Mouse (Mus musculus) layer of hippocampus, adult 2 months (tissue): Measurements from ENCODE around the gene Pacs2. TPM values are rescaled to one million over a fixed set of nuclear protein-coding genes. Genes with fewer than 3 reads are reported as not detected.
A peak's percentile ranks its signal among the peaks of the same experiment; 100 is the strongest.

Experiments used
- DNase-seq, 2 experiments: peaks; one replicate each; pipeline ENCODE4 v3.0.0; 2022; ENCODE audit warnings: low spot score in 2 of 2
- H3K27ac ChIP-seq: fragments of 200-600 bp; 2 replicates; pipeline ENCODE4 v1.8.1; 2022
- H3K4me3 ChIP-seq: fragments of 200-600 bp; 2 replicates; pipeline ENCODE4 v1.8.1; 2022; ENCODE audit warnings: mild to moderate bottlenecking
- CTCF ChIP-seq: fragments of 200-600 bp; conservative IDR thresholded peaks from 2 replicates; pipeline ENCODE4 v1.8.1; 2022; ENCODE audit warnings: antibody characterized with exemption, mild to moderate bottlenecking, moderate library complexity
- total RNA-seq, 2 experiments: library from RNA; stranded (reverse); gene quantifications; 2 replicates each; pipeline ENCODE4 v1.2.3; 2021

Pacs2 gene
- total RNA-seq, 2 experiments from 2014 or later, result 79.6 to 81.8 TPM

DNA sequence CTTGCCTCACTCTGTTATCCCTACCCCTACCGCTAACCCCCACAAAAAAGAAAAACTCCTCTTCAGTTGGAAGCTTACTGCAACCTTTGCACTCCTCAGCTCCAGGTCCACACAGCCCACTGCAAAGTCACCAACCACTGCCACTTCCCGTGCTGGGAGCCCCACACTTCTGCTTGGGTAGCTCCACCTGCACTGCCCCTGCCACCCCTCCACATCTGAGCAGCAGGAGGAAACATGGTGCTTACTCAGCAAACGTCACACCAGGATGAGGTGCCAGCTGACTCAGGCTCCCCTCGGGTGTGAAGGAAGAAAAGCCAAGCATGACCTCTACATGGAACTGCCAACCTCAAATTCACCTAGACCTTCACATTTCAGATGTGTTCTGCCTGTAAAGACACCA, 20.2 kb upstream of the Pacs2 start:
- no peak for DNase-seq
- Histone ChIP-seq H3K27ac (no peak overlapping the region), H3K4me3 (no peak overlapping the region)
- TF ChIP-seq CTCF, result no peak

DNA sequence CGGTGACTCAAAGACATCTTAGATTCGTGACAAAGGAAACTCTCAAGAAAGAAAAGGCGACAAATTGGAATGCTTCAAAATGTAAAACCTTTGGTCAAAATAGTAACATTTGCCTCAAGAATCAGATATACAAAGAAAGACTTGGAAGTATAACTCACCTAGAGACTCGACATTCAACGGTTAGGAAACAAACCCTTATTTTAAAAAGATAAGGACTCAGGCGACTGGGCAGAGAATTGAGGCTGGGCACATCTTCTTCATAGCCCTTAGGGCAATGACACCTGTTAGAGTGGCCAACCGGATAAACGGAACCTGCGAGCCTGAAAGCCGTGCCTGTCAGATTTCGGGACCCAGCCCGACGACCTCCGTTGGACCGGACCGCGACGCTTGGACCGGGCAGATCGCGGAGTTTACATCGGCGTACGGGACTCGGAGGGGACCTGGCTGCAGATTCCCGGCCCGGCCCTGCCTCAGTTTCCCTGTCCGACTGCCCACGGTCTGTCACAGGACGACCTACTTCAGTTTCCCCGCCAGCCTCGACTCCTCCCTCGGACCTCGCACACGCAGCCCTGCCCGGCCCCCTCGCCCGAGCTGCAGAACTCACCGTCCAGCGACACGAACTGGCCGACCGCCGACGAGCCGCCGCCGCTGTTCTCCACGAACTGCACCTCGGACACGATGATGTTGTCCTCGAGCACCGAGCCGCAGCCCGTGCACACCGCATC, 14.6 kb upstream of the Pacs2 start:
- no peak for TF ChIP-seq CTCF
- peak in 1 of 2 experiments; percentile 22 for DNase-seq
- peak overlapping the region; percentile 97 for H3K27ac ChIP-seq
- peak overlapping the region; percentile 96 for H3K4me3 ChIP-seq

DNA sequence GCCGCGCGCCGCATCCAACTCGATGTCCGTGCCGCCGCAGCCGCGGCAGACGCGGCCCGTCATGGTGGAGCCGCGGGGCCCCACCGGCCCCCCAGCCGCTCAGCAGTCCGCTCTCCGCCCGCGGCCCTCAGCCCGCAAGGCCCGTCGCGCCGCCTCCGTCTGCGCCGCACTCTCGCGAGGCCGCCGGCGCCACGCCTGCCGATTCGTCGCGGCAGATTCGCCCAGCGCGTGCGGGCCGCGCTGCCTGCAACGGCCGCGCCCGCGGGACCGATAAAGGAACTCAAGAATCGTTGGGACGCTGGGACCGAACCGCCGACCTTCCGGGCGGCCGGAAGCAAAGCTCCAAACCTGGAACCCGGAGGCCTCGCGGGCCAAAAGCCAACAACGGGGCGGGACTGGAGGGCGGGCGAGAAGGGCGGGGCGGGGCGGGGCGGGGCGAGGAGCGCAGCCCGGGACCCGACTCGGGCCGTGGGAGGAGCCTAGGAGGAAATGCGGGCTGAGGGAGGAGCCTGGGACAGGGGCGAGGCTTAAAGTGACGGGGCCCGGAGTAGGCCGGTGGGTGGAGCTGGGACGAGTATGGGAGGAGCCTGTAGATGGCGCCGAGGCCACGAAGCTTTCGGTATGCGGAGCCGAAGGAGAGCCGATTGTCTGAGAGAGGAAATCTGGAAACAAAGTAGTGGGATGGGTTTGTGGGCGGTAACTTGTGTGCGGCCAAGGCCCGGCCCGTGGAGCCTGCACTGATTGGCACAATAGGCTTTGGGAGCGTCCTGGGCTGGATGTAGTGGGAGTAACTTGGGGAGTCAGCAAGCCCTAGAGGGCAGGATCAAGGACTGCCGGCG, 13.8 kb upstream of the Pacs2 start, which contains the start of gene Brf1:
Gene Brf1, minus strand, starts transcription at position 411 of the 839 bp plus-strand sequence.
- TF ChIP-seq CTCF, result peak; percentile 63
- peak; percentile 93 to 97 for DNase-seq
- Histone ChIP-seq H3K27ac (peak within 1 kb of the TSS; percentile 97), H3K4me3 (peak within 1 kb of the TSS; percentile 96)

DNA sequence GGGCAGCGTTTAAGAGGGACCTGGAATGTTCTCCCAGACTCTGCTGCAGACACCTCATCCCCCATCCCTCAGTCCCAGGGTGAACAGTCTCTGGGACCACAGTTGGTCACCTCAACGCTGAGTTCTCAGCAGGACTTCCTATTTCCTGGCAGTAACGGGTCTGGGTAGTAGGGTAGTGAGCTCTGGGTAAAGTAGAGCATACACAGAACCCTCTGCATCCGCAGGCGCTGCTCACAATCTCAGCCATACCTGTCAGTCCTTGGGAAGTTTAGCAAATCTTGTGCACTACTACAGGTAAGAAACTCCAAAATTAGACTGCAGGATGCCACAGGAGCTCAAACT, 13.2 kb upstream of the Pacs2 start:
- peak overlapping the region; percentile 96 for H3K4me3 ChIP-seq
- peak overlapping the region; percentile 97 for H3K27ac ChIP-seq
- no peak for DNase-seq
- no peak for TF ChIP-seq CTCF

DNA sequence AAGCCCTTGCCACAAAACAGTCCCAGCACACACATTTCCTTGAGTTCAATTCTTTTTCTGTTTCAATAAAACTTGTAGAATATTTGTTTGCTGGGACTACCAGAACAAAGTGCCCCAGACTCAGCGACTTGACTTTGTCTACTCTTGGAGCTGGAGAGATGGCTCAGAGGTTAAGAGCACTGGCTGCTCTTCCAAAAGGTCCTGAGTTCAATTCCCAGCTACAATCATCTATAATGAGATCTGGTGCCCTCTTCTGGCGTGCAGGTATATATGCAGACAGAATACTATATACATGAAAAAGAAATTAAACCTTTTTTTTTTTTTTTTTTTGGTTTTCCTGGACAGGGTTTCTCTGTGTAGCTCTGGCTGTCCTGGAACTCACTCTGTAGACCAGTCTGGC, 11.6 kb upstream of the Pacs2 start:
- Histone ChIP-seq H3K4me3 (no peak overlapping the region), H3K27ac (no peak overlapping the region)
- no peak for DNase-seq
- TF ChIP-seq CTCF, result peak; percentile 67

DNA sequence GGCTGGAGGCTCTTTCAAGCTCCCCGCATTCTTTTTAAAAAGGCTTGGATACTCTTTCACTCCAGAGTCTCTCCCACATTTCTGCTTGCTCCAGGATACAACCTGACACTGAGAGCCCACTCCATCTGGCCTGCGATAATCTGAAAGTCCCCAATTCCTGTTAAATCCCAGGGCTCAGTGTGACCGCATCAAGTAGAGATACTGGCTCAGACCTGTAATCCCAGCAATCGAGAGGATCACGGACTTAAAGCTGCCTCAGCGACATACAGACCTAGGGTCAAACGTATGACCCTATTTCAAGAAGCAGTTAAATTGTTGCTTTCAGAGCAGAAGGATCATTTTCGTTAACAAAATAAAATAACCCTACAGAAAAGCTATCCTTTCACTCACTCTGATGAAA, 10.3 kb upstream of the Pacs2 start:
- no peak for TF ChIP-seq CTCF
- Histone ChIP-seq H3K4me3 (no peak overlapping the region), H3K27ac (no peak overlapping the region)
- no peak for DNase-seq

DNA sequence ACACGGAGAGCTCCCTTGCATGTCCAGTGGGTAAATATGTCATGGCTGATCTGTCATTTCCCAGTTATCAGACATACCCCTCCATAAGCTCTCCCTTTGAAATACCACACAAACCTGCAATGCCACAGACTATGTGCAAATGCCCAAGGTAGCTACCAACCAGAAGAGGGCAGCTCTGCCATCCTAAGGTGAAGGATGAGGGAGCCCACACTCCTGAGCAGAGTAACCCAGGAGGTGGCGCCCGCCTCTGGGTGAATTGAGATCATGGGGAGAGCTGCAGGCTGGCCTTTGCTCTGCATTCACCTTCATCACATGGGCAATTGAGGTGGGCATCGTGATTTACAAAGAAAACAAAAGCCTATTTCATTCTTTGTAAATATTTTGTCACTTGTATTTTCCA, 9.3 kb upstream of the Pacs2 start:
- TF ChIP-seq CTCF, result peak; percentile 88
- DNase-seq, result peak; percentile 59 to 73
- H3K4me3 ChIP-seq, result no peak overlapping the region
- no peak overlapping the region for H3K27ac ChIP-seq

DNA sequence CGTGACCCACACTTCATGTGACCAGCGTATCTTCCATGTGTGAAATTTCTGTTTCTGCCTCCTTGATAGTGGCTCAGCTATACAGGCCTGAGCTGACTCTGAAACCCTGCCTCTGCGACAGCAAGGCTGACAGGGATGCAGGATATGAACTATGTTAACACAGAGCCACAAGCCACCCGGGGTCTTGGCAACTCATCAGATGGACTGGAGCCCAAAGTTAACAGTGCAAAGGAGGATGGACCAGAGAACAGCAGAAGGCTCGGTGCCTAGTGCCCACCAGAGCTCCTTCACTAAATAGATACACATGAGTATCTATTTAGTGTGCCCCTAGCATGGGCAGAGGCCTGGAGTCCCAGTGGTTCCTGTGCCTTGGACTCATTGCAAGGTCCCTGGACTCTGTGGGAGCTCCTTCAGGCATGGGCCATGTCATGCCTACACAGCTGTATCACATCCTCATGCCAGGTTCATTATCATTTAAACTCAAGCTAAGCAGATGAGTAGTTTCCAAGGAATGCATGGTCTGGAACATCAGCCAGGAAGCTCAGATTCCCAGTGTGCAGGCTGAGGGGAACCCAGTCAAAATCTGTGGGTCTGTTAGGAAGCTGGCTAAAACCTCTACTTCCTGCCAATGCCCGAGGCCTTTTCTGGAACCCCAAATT, 2.5 kb upstream of the Pacs2 start:
- no peak for DNase-seq
- Histone ChIP-seq H3K27ac (peak overlapping the region; percentile 94), H3K4me3 (no peak overlapping the region)
- no peak for TF ChIP-seq CTCF

DNA sequence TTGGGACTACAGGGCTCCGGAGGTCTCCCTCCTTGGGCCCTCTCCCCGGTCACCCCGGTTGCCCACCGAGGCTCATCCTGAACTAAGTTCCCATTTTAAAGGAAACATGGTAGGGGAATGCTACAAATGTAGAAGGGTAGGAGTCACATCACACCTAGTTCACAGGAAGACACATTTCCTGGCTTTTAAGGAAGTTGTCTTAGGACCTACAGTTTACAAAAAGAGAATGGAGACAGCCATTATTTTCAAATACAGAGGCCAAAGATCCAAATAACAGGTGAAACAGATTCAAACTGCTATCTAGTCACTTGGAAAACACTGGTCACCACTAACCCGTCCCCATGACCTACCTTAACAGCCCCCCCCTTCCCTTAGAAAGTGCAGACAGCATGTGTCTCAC, 1.9 kb upstream of the Pacs2 start:
- no peak for TF ChIP-seq CTCF
- no peak overlapping the region for H3K4me3 ChIP-seq
- peak overlapping the region; percentile 94 for H3K27ac ChIP-seq
- no peak for DNase-seq

DNA sequence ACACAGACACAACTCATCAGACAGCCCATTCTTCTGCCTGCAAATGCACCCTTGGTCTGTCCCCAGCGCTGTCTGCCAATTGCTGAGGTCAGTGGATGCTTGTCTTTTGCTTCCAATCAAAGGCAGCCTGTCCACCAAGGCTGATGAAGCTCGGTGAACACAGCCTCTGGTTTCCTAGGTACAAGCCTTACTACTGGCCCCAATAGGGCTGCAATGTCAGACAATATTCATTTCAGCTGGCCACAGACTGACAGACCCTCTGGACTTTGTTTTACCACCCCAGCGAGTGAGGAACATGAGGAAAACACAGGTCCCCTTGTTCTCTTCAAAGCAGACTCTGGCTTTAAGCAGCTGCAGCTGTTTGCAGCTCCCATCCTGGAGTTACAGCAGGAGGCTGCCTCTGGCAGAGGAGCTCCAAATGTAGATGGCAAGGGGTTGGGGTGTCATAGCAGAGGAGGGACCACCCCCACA, 1.3 kb upstream of the Pacs2 start:
- DNase-seq, result peak; percentile 42 to 79
- TF ChIP-seq CTCF, result no peak
- H3K4me3 ChIP-seq, result no peak overlapping the region
- peak overlapping the region; percentile 94 for H3K27ac ChIP-seq

DNA sequence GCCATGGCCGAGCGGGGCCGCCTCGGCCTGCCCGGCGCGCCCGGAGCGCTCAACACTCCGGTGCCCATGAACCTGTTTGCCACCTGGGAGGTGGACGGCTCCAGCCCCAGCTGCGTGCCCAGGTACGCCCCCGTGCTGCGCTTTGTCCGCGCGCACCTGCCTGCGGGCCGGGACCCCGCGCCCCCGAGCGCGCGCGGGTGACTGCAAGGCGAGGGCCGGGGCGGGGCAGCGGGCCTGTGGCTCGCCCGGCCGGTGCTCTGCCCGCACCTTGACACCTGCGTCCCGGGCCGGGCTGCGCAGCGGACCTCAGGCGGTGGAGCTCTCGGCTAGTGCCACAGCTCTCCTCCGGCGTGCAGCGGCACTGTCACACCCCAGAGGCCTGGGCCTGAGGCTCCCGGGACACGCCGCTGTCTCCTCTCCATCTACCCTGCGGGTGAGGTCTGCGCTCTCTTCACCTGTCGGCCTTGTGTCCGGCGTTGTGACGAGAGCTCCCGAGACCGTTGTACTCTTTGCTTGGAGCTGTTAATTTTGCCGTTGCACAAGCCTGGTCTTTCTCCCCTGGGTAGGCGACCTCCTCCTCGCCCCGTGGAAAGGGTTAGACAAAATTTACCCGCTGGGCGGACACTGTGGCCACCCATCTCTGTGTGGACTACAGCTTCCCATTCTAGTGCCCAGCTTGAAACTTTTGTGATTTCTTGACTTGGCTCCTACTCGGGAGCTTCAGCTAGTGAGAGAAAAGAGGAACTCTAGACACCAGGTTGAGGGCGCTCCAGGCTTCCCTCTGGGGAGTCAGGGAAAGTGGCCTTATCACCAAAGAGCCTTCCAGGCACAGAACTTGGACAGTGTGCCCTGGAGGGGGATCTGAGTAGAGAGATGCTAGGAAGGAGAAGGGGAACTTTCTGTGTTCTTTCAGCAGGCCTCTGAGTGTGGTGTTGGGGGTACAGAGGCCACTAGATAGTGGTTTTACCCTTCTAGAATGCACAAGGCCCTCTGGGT, 551 bp downstream of the Pacs2 start:
- no peak for TF ChIP-seq CTCF
- peak in 1 of 2 experiments; percentile 33 for DNase-seq
- peak overlapping the region; percentile 93 for H3K27ac ChIP-seq
- H3K4me3 ChIP-seq, result peak overlapping the region; percentile 82

DNA sequence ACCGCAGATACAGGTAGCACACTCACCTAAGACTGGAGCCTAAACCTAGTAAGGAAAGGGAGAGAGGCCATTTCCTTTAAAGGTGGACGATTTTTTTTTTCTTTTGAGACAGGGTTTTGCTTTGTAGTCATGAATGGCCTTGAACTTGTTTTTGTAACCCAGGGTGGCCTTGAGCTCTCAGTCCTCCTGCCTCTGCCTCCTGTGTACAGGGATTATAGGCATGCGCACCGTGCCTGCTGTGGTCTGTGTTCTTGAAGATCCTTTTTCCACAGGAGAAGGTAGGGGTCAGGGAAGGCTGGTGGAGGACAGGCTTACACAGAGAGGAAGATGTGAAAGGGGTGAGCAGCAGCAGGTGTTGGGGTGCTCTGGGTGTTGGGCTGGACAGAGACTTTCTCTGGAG, 1.6 kb downstream of the Pacs2 start:
- Histone ChIP-seq H3K27ac (peak overlapping the region; percentile 93; the same call in 1 of the 2 replicates), H3K4me3 (peak overlapping the region; percentile 82; the same call in 1 of the 2 replicates)
- TF ChIP-seq CTCF, result no peak
- no peak for DNase-seq
